Mouse (Mus musculus) MEL (cell line): ENCODE results near the gene Tmem59l. TPM values are rescaled to one million over a fixed set of nuclear protein-coding genes. Genes with fewer than 3 reads are reported as not detected.

Experiments used
- DNase-seq: peaks from one replicate; pipeline ENCODE4 v3.0.0; 2011; ENCODE audit warnings: low read depth, low spot score
- H3K27ac ChIP-seq: 2 replicates; pipeline ENCODE4 v1.5.1; 2012; ENCODE audit warnings: low read depth, mild to moderate bottlenecking, control low read depth, low read length, moderate library complexity; ENCODE audit not compliant: control insufficient read depth
- H3K27me3 ChIP-seq, 2 experiments: fragments of 150-350 bp in 1 of 2; sonication (generic) in 1 of 2; 2 replicates each; pipeline ENCODE4 v1.6.1; 2012; ENCODE audit warnings: low read length in 2 of 2, mild to moderate bottlenecking in 2 of 2, improper control_type of control experiment in 1 of 2, moderate library complexity in 1 of 2; ENCODE audit not compliant: insufficient read depth in 2 of 2, control insufficient read depth in 1 of 2
- H3K36me3 ChIP-seq, 2 experiments: 2 replicates each; pipeline ENCODE4 v1.6.1; 2012 to 2014; ENCODE audit warnings: low read length in 2 of 2, improper control_type of control experiment in 1 of 2, inconsistent platforms in 1 of 2, mild to moderate bottlenecking in 1 of 2; ENCODE audit not compliant: insufficient read depth in 2 of 2, control insufficient read depth in 1 of 2
- H3K4me1 ChIP-seq, 2 experiments: fragments of 150-350 bp in 1 of 2; sonication (generic) in 1 of 2; 2 replicates each; pipeline ENCODE4 v1.6.1; 2012; ENCODE audit warnings: low read length in 2 of 2, improper control_type of control experiment in 1 of 2, mild to moderate bottlenecking in 1 of 2; ENCODE audit not compliant: insufficient read depth in 2 of 2, control insufficient read depth in 1 of 2
- H3K4me3 ChIP-seq, 2 experiments: fragments of 150-350 bp in 1 of 2; sonication (generic) in 1 of 2; 2 replicates each; pipeline ENCODE4 v1.5.1; 2012; ENCODE audit warnings: low read depth in 2 of 2, low read length in 2 of 2, mild to moderate bottlenecking in 2 of 2, moderate library complexity in 2 of 2, control low read depth in 1 of 2, improper control_type of control experiment in 1 of 2; ENCODE audit not compliant: control insufficient read depth in 1 of 2, insufficient read depth in 1 of 2
- H3K79me2 ChIP-seq: 2 replicates; pipeline ENCODE4 v1.6.1; 2012; ENCODE audit warnings: mild to moderate bottlenecking, low read length, moderate library complexity; ENCODE audit not compliant: control insufficient read depth, poor library complexity, insufficient read depth
- H3K9ac ChIP-seq: 2 replicates; pipeline ENCODE4 v1.6.1; 2012; ENCODE audit warnings: low read depth, mild to moderate bottlenecking, control low read depth, low read length, moderate library complexity; ENCODE audit not compliant: control insufficient read depth, poor library complexity, severe bottlenecking
- H3K9me3 ChIP-seq: fragments of 150-350 bp; sonication (generic); replicated peaks from 2 replicates; pipeline ENCODE4 v1.6.1; 2012; ENCODE audit warnings: mild to moderate bottlenecking, low read length, improper control_type of control experiment, moderate library complexity; ENCODE audit not compliant: insufficient read depth
- BHLHE40 ChIP-seq: IDR thresholded peaks from 2 replicates; pipeline ENCODE4 v1.6.1; 2012; ENCODE audit warnings: low read depth, mild to moderate bottlenecking, inconsistent platforms, low read length, improper control_type of control experiment, borderline replicate concordance
- CHD1 ChIP-seq: IDR thresholded peaks from 2 replicates; pipeline ENCODE4 v1.6.1; 2012; ENCODE audit warnings: low read depth, mild to moderate bottlenecking, inconsistent platforms, low read length, improper control_type of control experiment
- CHD2 ChIP-seq: IDR thresholded peaks from 2 replicates; pipeline ENCODE4 v1.6.1; 2011; ENCODE audit warnings: low read length, improper control_type of control experiment
- E2F4 ChIP-seq: IDR thresholded peaks from 2 replicates; pipeline ENCODE4 v1.6.1; 2011; ENCODE audit warnings: low read depth, low read length, improper control_type of control experiment, borderline replicate concordance
- ELF1 ChIP-seq: IDR thresholded peaks from 2 replicates; pipeline ENCODE4 v1.6.1; 2014; ENCODE audit warnings: low read depth, mild to moderate bottlenecking, inconsistent platforms, low read length, improper control_type of control experiment, moderate library complexity
- EP300 ChIP-seq, 2 experiments: IDR thresholded peaks; 2 replicates each; pipeline ENCODE4 v1.6.1; 2011; ENCODE audit warnings: improper control_type of control experiment in 2 of 2, low read length in 2 of 2, low read depth in 1 of 2, mild to moderate bottlenecking in 1 of 2
- GABPA ChIP-seq: IDR thresholded peaks from 2 replicates; pipeline ENCODE4 v1.6.1; 2012; ENCODE audit warnings: low read depth, mild to moderate bottlenecking, inconsistent platforms, low read length, improper control_type of control experiment, moderate library complexity
- HCFC1 ChIP-seq: IDR thresholded peaks from 2 replicates; pipeline ENCODE4 v1.6.1; 2012; ENCODE audit warnings: low read depth, mild to moderate bottlenecking, inconsistent platforms, low read length, improper control_type of control experiment, moderate library complexity
- JUND ChIP-seq: IDR thresholded peaks from 2 replicates; pipeline ENCODE4 v1.6.1; 2011; ENCODE audit warnings: low read depth, mild to moderate bottlenecking, improper control_type of control experiment, low read length
- KAT2A ChIP-seq: conservative IDR thresholded peaks from 2 replicates; pipeline ENCODE4 v1.6.1; 2012; ENCODE audit warnings: low read depth, low read length, improper control_type of control experiment, inconsistent platforms
- MAFK ChIP-seq: IDR thresholded peaks from 2 replicates; pipeline ENCODE4 v1.6.1; 2011; ENCODE audit warnings: low read depth, mild to moderate bottlenecking, low read length, improper control_type of control experiment, borderline replicate concordance
- MAX ChIP-seq: IDR thresholded peaks from 2 replicates; pipeline ENCODE4 v1.6.1; 2011; ENCODE audit warnings: low read length, improper control_type of control experiment
- MAZ ChIP-seq: IDR thresholded peaks from 2 replicates; pipeline ENCODE4 v1.6.1; 2012; ENCODE audit warnings: low read depth, mild to moderate bottlenecking, inconsistent platforms, low read length, improper control_type of control experiment
- MXI1 ChIP-seq: IDR thresholded peaks from 2 replicates; pipeline ENCODE4 v1.6.1; 2011; ENCODE audit warnings: mild to moderate bottlenecking, low read depth, low read length, improper control_type of control experiment
- MYC ChIP-seq: IDR thresholded peaks from 2 replicates; pipeline ENCODE4 v1.6.1; 2011; ENCODE audit warnings: low read depth, mild to moderate bottlenecking, low read length, improper control_type of control experiment, moderate library complexity
- NELFE ChIP-seq: IDR thresholded peaks from 2 replicates; pipeline ENCODE4 v1.6.1; 2011; ENCODE audit warnings: low read depth, low read length, improper control_type of control experiment
- NRF1 ChIP-seq: IDR thresholded peaks from 2 replicates; pipeline ENCODE4 v1.6.1; 2014; ENCODE audit warnings: low read depth, mild to moderate bottlenecking, inconsistent platforms, low read length, improper control_type of control experiment, moderate library complexity; ENCODE audit not compliant: poor library complexity, insufficient read depth, severe bottlenecking
- POLR2A ChIP-seq, 2 experiments: IDR thresholded peaks; 2 replicates each; pipeline ENCODE4 v1.6.1; 2011 to 2012; ENCODE audit warnings: low read length in 2 of 2, mild to moderate bottlenecking in 2 of 2, control low read depth in 1 of 2, improper control_type of control experiment in 1 of 2, low read depth in 1 of 2, moderate library complexity in 1 of 2; ENCODE audit not compliant: control insufficient read depth in 1 of 2, insufficient read depth in 1 of 2, poor library complexity in 1 of 2
- POLR2AphosphoS5 ChIP-seq: IDR thresholded peaks from 2 replicates; pipeline ENCODE4 v1.6.1; 2012; ENCODE audit warnings: low read depth, borderline replicate concordance, mild to moderate bottlenecking, inconsistent platforms, low read length, moderate library complexity, mixed read lengths
- RCOR1 ChIP-seq: IDR thresholded peaks from 2 replicates; pipeline ENCODE4 v1.6.1; 2012; ENCODE audit warnings: low read depth, mild to moderate bottlenecking, inconsistent platforms, low read length, improper control_type of control experiment
- TAL1 ChIP-seq: IDR thresholded peaks from 2 replicates; pipeline ENCODE4 v1.6.1; 2012; ENCODE audit warnings: mild to moderate bottlenecking, inconsistent platforms, low read length, moderate library complexity, mixed read lengths
- TBP ChIP-seq: IDR thresholded peaks from 2 replicates; pipeline ENCODE4 v1.8.0; 2011; ENCODE audit warnings: low read depth, low read length, improper control_type of control experiment
- USF1 ChIP-seq: IDR thresholded peaks from 2 replicates; pipeline ENCODE4 v1.6.1; 2014; ENCODE audit warnings: low read depth, mild to moderate bottlenecking, inconsistent platforms, low read length, improper control_type of control experiment, moderate library complexity
- USF2 ChIP-seq, 2 experiments: IDR thresholded peaks; 2 replicates each; pipeline ENCODE4 v1.6.1; 2011 to 2012; ENCODE audit warnings: improper control_type of control experiment in 2 of 2, low read length in 2 of 2, borderline replicate concordance in 1 of 2, inconsistent platforms in 1 of 2, low read depth in 1 of 2, mild to moderate bottlenecking in 1 of 2; ENCODE audit not compliant: insufficient read depth in 1 of 2
- ZC3H11A ChIP-seq: IDR thresholded peaks from 2 replicates; pipeline ENCODE4 v1.6.1; 2012; ENCODE audit warnings: low read depth, mild to moderate bottlenecking, inconsistent platforms, low read length, improper control_type of control experiment
- ZKSCAN1 ChIP-seq: IDR thresholded peaks from 2 replicates; pipeline ENCODE4 v1.6.1; 2012; ENCODE audit warnings: low read depth, mild to moderate bottlenecking, inconsistent platforms, low read length, improper control_type of control experiment, moderate library complexity
- ZMIZ1 ChIP-seq: IDR thresholded peaks from 2 replicates; pipeline ENCODE4 v1.6.1; 2012; ENCODE audit warnings: low read depth, mild to moderate bottlenecking, inconsistent platforms, low read length, improper control_type of control experiment, moderate library complexity
- ZNF384 ChIP-seq: IDR thresholded peaks from 2 replicates; pipeline ENCODE4 v1.6.1; 2012; ENCODE audit warnings: low read depth, mild to moderate bottlenecking, inconsistent platforms, low read length, improper control_type of control experiment
- polyA plus RNA-seq, 2 experiments: library from polyadenylated mRNA; stranded (reverse) in 1 of 2; unstranded in 1 of 2; fragments of >175 nt in 1 of 2; fragments of >200 nt in 1 of 2; gene quantifications; 2 replicates each; pipeline versions ENCODE4 v1.2.1 to v1.2.4; 2012; ENCODE audit warnings: low replicate concordance in 2 of 2, low read depth in 1 of 2; ENCODE audit not compliant: insufficient read length in 2 of 2, insufficient read depth in 1 of 2, missing spikeins in 1 of 2
- total RNA-seq: library from RNA; depleted of rRNA; stranded (reverse); fragments of 300-350 nt; gene quantifications from 2 replicates; pipeline ENCODE4 v1.2.3, GENCODE M21; 2012

The Tmem59l gene
- total and polyA plus RNA-seq, 3 experiments = not detected

DNA sequence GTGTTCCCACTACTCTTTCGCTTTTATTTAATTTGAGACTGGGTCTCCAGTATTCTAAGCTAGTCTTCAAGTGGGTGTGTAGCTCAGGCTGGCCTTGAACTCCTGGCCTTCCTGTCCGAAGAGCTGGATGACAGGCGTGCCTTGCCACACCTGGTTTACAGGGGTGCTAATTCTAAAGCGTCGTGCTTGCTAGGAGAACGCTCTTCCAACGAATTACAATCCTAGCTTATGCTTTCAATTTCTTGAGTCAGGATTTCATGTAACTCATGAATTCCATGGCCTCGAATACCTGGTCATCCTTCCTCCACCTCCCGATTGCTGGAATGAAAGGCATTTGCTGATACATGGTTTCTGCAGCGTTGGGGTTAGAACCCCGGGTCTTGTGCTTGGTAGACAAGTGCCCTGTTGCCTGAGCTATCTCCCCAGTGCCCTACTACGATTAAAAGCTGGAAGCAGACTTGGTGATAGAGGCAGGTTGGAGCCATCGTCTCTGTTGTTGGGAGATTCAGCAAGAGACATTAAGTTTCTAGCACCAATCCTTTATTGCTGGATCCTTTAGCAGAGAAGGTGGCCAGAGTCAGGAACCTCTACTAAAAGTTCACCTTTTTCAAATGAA is 41.1 kb upstream of the Tmem59l start:
- Histone ChIP-seq H3K4me1 (peaks cover 0 to 28% of the 10 kb centered on the region in 2 experiments; a peak in 3 of 4 replicates), H3K27me3 (no peaks in the 10 kb centered on the region), H3K9me3 (no peaks in the 10 kb centered on the region), H3K27ac (peak overlapping the region; percentile 81), H3K36me3 (peaks cover 0 to 30% of the 10 kb centered on the region in 2 experiments; a peak in 2 of 4 replicates), H3K9ac (peak overlapping the region; percentile 96), H3K4me3 (peak overlapping the region; percentile 70 to 98), H3K79me2 (peaks cover 29% of the 10 kb centered on the region)
- TF ChIP-seq MXI1 = peak; percentile 67; the same call in 1 of the 2 replicates
- TF ChIP-seq ZNF384 = no peak
- TF ChIP-seq CHD1 = 0 out of 2 replicates have a peak, but pooled peaks have one; percentile 42
- peak; percentile 78 for TF ChIP-seq TBP
- TF ChIP-seq MYC = 0 out of 2 replicates have a peak, but pooled peaks have one; percentile 18
- no peak for TF ChIP-seq RCOR1
- no peak for TF ChIP-seq NRF1
- TF ChIP-seq ZC3H11A = no peak
- TF ChIP-seq POLR2A (IDR thresholded peaks at IDR 0.05; ENCODE audit: control insufficient read depth in 1 of 2, insufficient read depth in 1 of 2, low read depth in 1 of 2, low read length in 2 of 2, poor library complexity in 1 of 2) = no peak
- DNase-seq = peak; percentile 67

DNA sequence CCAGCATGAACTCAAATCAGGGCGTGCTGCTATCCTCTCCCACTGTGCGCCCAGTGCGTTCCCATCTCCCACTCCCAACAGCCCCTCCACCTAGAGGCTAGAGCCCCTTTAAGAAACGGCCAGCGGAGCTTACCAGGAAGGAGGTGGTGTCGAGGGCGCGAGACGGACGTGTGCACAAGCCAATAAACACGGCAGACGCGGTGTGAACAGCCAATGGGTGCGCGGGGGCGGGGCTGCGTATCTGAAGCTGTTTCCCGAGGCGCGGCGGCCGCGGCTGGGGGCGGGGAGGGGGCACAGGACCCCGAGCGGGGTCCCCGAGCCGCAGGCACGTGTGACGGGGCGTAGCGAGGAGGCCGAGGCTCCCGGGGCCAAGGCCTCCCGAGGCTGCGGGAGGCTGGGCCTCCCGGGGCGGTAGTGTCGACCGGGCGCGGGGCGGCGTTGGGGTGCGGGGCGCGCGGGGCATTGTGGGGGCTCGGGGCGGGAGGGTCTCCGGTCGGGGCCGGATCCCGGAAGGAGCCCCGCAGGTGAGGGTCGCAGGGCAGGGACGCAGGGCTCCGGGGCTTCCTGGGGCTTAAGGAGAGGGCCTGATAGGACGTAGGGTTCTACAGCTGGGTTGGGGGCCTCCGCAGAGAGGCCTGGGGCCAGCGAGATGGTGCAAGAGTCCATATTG is 40.5 kb upstream of the Tmem59l start, which contains the start of the genes Fkbp8 and Kxd1:
Fkbp8 (plus strand) TSS at position 213 of the 670 bp plus-strand sequence.
Kxd1 (minus strand) TSS at position 445 of the 670 bp plus-strand sequence.
- Histone ChIP-seq H3K9ac (peak within 1 kb of the TSS; percentile 96), H3K9me3 (no peaks in the 10 kb centered on the region), H3K4me1 (peaks cover 0 to 29% of the 10 kb centered on the region in 2 experiments; a peak in 3 of 4 replicates), H3K36me3 (peaks cover 0 to 30% of the 10 kb centered on the region in 2 experiments; a peak in 2 of 4 replicates), H3K79me2 (peaks cover 31% of the 10 kb centered on the region), H3K4me3 (peak within 1 kb of the TSS; percentile 70 to 98), H3K27me3 (no peaks in the 10 kb centered on the region), H3K27ac (peak within 1 kb of the TSS; percentile 81)
- DNase-seq = peak; percentile 97
- TF ChIP-seq HCFC1 (peak; percentile 82), NRF1 (peak; percentile 48; the same call in 1 of the 2 replicates), MYC (0 out of 2 replicates have a peak, but pooled peaks have one; percentile 10), ELF1 (peak; percentile 87), TAL1 (no peak), MAX (no peak), USF2 (IDR thresholded peaks at IDR 0.05; ENCODE audit: borderline replicate concordance in 1 of 2, insufficient read depth in 1 of 2, low read depth in 1 of 2, low read length in 2 of 2) (no peak), ZKSCAN1 (no peak), E2F4 (no peak), CHD1 (no peak), KAT2A (no peak; the same call in 1 of the 2 replicates), GABPA (no peak), MAZ (peak; percentile 77; the same call in 1 of the 2 replicates), EP300 (IDR thresholded peaks at IDR 0.05; ENCODE audit: low read depth in 1 of 2, low read length in 2 of 2) (no peak; a peak in 1 of 4 replicates), ZC3H11A (no peak), POLR2AphosphoS5 (no peak), JUND (no peak), ZMIZ1 (peak; percentile 64; the same call in 1 of the 2 replicates), USF1 (no peak), CHD2 (peak; percentile 79), ZNF384 (no peak), MAFK (no peak), NELFE (peak; percentile 46), BHLHE40 (0 out of 2 replicates have a peak, but pooled peaks have one; percentile 61)
